Mouse (Mus musculus) left cerebral cortex, adult 8-10 months (tissue): ENCODE results near the gene Smco4. TPM values are rescaled to one million over a fixed set of nuclear protein-coding genes. Genes with fewer than 3 reads are reported as not detected.
A peak's percentile ranks its signal among the peaks of the same experiment; 100 is the strongest.
"Not testable (repeated sequence)": the region's sequence is repeated elsewhere in the genome, so short reads cannot be mapped to it uniquely, and the experiment has no call there.

Source experiments
- DNase-seq, 2 experiments: peaks; one replicate each; pipeline ENCODE4 v3.0.0; 2022; ENCODE audit warnings: low spot score in 2 of 2
- total RNA-seq, 4 experiments: library from RNA; stranded (reverse); gene quantifications; 2 replicates each; pipeline ENCODE4 v1.2.4; 2022

The Smco4 gene
- total RNA-seq: 1 to 10 TPM; 3.6 to 6.2 (median 5.1) TPM

DNA sequence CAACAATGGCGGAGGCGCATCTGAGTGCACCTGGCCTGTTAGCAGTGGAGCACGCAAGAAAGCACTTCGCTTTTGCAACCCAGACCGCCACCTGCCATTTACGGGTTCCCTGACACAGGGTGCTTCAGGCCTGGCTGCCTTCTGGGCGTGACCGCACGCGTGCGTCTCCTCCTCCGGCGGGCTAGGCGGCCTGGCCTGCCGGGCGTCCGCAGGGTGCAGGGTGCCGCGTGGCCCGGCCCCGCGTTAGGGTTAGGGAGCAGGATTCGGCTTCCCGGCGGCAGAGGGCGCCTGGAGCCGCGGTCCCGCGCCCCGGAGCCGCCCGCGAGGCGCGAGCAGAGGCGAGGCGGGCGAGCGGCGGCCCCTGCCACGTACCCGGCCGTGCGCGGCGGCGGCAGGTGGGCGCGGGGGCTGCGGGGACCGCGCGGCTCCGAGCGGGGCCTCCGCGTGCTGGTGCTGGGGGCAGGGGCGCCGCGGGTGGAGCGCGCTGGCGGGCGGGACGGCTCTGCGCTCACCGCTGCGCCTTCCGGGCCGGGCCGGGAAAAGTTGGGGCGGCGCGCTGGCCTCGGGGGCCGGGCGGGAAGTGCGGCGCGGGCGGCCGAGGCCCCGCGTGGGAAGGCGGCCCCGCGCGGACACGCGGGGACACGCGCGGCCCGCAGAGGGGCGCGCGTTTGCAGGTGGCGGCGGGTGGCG is at the start of gene Smco4:
TSS of gene Smco4 (plus strand) at position 198 of the 690 bp plus-strand sequence.
- DNase-seq: peak in 1 of 2 experiments; percentile 26

DNA sequence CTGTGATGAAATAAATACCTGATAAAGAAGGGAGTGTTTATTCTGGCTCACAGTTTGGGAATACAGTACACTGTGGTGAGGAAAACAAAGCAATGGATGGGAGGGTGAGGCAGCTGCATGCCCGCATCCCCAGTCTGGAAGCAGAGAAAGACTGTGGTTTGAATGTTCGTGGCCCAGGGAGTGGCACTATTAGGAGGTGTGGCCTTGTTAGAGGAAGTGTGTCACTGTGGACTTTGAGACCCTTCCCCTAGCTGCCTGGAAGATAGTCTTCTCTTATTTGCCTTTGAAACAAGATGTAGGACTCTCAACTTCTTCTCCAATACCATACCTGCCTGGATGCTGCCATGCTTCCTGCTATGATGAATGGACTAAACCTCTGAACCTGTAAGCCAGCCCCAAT is 45.8 kb upstream of the Smco4 start:
- DNase-seq: no peak

DNA sequence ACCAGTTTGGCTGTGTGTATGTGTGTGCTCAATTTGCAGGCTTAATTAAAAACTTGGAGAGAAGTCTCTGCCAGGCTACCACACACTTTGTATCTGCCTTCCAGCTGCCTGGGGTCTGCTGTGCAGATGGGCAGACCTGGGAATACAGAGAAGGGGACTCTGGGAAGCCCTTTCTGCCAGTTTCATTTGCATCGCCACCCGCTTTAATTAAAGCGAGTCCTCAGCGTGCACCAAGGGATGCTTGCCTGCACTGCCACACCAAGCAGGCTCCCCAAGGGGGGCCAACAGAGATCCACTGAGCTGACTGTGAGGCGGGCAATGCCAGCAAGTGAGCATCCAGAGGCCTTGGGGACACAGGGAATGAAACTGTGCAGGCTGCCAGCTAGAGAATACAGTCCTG is 42.3 kb upstream of the Smco4 start:
- no peak for DNase-seq

DNA sequence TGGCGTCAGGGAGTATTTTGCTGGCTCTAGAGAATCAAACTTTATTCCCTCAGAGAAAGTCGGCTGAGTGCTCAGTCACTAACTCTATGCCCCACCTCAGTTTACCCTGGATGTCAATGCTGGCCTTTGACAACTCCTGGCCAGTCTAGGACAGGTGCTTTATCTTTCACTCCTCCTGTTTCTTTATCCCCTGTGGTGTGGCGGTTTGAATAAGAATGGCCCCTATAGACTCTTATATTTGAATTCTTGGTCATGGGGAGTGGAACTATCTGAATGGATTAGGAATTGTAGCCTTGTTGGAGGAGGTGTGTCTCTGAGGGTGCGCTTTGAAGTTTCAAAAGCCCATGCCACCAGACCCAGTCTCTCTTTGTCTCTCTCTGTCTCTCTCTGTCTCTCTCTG is 21.0 kb upstream of the Smco4 start:
- DNase-seq: no peak

DNA sequence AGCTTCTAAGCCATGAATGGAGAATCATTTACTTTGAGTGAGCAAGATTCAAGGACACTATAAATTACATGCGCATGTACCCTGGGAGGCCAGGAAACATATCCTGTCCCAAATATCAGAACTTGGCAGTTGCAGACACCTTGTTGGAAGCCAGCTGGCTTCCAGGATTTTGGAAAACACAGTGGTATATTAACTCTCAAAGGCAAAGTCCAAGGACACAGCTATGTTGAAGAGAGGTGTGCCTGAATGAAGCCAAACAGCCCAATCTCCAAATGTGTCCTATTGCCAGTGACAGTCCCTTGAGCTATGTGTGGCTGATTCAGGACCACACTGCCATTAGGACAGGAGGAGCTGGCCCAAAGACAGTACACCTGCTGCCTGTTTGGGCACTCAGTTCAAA is 20.0 kb upstream of the Smco4 start:
- DNase-seq: no peak

DNA sequence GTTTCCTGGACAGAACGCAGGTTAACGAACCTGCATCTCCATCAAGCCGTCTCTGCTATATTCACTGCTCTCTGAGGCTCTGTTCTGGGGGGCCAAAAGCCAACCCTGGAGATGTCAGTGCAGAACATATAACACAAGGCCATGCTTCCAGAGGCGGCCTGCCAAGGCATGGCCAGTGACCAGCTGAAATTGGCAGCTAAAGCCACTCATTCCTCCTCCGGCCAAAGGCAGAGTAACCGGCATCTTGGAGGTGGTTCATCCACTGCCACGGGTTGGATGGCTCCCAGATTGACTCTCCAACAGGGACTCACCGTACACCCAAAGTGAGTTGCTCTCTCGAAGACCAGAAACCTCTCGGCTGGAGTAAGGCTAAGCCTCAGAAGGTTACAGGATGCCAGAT is 15.7 kb upstream of the Smco4 start:
- no peak for DNase-seq

DNA sequence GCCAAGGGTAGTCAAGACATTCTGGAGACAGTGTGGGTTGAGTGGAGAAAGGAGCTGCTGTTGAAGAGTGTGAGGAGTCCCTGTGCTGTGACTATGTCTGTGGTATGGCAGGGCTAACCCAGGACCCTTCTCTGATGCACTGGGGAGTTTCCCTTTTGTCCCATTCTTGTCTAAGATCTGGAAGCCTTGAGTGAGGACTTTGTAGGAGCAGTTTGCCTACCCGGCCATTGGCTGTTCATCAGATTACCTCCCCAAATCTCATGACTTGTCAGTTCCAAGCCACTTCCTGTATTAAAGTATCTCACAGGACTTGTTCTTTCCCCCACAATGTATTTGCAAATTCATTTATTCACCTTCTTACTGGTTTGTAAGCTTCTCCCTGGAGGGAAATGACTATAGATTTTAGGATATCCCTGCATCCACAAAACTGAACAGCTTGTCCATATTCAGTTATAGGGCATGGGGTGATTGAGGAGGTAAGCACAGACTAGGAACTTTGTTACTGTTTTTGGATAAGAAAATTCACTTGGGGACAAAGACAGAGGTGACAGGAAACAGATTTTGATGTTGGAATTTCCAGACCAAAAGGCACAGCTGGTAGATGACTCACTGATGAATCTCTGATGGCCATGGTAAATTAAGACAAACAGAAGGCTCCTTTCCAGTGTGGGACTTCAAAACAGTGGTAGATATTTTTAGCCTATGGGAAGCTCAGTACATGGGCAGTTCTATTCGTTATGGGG is 5.4 kb upstream of the Smco4 start:
- DNase-seq: no peak

DNA sequence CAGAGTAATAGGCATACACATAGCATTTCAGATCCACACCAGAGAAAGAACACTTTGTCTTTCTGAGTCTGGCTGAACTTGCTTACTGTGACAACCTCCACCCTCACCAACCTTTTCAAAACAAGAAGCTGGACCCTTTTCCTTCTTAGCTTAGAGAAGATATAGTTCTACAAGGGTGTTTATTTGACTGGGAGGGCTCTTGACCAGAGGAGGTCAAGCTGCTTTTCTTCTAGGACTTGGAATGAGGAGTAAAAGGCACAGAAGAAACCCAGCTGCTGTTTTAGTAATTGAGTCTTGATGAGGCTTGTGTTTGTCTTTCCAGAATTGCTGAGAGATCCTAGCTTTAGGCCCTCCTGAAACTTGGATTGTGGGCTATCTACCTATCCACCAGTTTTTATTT is 3.9 kb upstream of the Smco4 start:
- DNase-seq: no peak

DNA sequence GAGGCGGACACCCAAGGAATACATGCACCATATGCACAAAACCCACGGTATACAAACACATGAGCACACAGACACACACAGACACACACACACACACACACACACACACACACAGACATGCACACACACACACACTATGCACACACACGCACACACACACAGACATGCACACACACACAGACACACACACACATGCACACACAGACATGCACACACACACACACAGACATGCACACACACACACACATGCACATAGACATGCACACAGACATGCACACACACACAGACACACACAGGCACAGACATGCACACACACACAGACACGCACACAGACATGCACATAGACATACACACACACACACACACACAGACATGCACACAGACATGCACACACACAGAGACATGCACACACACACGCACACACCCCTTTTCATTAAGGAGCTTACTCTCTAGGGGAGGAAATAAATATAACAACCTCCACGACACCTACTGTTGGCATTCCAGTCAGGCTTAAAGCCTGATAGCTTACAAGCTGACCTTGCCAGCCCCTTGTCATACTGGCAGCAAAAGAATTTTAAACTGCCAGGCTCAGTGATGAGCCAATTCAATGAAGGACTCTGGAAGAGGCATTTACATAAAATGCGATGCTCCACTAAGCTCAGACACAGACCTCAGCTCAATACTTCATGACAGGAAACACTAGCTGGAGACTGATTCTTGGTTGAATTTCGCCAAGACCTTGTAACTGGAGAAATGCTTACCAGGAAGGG is 2.7 kb upstream of the Smco4 start:
- DNase-seq: no peak

DNA sequence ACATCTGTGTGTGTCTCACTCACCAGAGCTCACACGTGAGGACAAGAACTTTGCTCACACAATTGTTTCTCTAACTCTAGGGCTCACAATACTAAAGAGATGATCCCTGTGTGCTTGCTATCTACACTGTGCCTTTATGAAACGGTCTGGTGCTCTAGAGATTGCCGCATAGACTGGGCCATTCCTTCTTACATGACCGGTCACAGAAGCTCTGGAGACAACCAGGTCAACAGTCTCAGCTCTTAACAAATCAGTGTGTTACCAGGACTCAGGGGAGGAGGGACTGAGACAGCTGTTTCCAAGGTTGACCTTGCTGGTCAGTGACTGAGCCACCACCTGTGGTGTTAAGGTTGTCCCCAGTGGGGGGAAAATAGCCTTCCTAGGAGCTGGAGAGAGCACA is 1.5 kb upstream of the Smco4 start:
- no peak for DNase-seq

DNA sequence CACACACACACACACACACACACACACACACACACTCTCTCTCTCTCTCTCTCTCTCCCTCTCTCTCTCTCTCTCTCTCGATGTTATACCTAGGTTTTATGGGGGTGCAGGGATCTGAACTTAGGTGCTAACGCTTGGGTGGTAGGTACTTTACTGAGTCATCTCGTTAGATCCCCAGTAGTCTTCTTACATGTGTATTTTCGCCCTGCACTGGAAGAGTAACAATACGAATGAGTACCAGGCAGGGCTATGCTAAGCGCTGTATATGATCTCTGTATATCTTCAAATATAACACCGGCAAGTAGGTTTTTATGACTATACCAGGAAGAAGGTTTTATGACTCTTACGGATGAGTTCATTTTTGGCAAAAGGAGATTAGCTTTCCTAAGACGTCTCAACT is 831 bp upstream of the Smco4 start:
- DNase-seq: no peak

DNA sequence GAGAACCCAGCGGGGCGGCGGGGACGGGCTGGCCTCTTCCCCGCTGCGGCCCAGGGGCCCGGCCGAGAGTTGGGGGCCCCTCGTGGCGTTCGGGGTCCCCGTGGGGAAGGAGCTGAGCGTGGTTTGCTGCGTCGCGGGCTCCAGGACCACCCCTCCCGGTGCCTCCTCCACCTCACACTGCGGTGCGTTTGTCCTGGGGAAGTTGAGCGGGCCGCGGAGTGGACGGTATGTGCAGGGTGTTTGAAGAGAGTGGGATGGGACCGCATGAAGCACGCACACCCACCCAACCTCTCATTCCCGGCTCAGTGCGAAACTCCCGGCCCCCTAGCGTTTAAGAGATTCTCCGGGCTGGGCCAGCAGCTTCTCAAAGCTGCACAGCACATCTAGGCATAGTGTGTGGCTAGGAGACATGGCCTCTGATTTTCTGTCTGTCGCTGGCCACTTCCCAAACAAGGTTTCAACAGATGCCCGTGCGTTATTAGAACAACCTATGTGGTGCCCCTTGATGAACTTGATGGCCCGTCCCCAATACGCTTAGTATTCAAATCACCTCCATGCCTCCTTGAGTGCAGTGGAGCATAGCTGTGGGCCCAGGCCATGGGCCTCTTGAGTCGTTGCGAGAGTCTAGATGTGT is 810 bp downstream of the Smco4 start:
- peak; percentile 29 to 35 for DNase-seq

DNA sequence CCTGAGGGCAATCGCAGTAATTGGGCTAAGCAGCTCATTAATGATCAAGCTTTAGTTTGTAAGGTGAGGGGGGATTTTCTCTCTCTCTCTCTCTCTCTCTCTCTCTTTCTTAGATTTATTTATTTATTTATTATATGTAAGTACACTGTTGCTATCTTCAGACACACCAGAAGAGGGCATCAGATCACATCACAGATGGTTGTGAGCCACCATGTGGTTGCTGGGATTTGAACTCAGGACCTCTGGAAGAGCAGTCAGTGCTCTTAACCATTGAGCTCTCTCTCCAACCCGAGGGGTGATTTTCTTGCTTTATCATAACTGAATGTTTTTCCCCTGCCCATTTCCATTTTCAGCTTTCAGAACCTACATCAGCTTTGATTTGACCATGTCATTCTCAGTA is 2.0 kb downstream of the Smco4 start:
- not testable (repeated sequence) for DNase-seq

DNA sequence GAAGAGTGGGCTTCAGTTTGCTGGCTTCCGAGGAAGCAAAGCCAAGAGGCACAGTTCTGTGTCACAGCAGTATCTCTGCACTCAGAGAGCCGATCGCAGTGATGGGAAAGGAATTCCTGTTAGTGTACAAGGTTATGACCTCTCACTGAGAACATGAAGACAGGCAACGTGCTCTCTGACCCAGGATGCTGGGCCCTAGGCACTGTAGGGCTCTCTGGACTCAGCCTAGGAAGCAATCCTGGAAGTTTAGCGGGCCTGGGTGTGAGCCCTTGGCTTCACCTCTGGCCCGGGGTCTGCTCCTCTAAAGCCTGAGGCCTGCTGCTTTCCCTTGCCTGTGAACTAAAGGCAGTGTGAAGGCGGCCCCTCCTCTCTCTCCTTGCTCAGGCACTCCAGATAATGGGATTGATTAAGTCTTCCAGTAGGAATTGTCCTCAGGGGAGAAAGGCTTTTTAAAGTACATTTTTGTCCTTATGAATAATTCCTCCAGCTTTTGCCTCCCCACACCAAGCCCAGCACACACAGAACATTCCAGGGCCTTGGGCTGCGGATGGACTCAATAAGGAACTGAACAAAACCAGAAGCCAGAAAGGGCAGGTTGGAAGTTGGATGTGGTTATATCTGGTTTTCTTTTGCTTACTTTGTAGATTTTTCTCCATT is 2.8 kb downstream of the Smco4 start:
- no peak for DNase-seq

DNA sequence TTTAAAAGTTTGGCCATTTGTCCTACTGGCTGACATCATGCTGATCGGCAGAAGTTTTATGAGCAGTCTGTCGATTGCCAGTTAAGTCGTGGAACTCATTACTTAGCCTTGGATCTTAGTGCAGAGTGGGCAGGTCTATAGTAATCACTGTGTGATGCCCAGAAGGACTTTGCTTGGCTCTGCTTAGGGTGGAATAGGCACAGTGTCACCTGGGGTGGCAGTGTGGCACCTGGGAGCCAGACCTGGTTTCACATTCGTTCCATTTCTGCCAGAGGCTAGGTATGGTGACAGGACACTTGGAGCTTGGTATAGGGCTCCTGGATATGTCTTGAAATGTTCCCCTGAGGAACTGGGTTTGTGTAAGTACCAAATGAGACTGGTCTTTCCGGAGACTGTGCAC is 6.8 kb downstream of the Smco4 start:
- no peak for DNase-seq

DNA sequence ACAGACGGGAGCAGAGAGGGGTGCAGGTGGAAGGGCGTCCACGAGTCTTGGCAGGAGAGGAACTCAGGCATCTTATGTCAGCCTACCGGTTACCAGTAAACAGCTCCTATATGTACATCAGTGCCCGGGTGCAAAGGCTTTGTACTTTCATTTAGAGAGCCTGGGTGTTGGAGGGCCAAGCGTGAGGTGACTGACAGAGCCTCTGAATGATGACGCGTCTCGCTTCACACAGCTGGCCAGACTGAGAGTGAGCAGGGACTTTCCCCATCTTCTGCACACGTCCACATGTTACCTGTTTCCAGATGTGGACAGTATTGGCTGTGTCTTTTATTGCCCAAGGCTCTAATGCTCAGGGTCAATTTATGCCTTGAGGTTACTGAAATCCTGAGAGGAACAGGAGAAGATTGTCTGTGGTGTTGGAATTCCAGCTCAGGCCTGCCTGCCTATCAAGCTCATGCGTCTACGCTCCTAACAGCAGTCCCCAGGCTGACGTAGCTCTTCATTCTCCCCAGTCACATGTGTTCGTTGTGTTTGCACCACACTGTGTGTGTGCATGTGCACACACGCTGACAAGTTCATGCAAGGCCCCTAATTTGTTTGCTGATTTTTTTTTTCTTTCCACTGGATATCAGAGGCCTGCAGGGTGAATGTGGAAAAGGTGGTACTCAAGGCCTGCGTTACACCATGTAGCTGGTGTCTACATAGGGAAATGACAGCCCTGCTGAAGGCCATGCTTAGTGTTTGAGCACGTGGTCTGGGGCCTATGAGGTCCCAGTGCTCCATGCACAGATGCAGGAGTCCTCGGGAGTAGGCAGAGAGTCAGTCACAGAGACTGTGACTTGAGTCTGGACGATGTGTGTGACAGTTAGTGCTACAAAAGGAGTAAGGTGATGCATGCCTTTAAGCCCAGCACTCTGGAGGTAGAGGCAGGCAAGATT is 8.4 kb downstream of the Smco4 start:
- DNase-seq: no peak

DNA sequence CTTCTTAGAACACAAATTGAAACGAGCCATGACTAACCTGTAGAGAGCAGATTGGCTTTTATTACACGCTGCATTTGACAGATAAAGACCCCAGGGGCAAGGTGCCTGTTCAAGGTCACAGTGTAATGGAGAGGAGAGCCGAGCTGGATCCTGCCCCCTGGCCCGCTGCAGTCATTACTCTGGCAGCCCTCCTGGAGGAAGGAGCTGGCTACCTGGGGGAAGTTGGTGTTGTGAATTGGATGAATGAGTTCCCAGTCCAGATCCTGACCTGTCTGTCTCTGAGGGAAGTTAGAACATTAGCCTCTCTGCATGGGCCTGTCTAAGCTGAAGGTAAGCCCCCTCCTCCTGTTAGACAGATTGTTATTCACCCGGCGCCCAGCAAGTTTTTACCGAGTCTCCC is 9.2 kb downstream of the Smco4 start:
- DNase-seq: no peak

DNA sequence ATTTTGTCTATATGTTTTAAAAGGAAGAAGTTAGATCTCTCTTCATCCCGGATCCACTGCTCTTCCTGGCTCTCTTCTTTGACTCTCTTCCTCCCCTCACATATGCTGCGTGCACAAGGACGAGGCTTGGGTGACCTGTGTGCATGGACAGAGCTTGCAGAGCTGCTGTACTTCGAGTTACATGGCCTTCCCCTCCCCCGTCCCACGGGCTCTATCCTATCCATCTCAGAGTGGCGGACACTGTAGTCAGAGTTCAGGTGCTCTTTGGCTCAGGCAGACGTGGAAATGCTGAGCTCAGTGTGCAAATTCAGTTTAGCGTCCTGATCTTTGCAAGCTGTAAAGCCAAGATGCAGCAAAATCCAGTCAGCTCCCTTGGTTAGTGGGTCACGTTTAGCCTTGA is 10.1 kb downstream of the Smco4 start:
- no peak for DNase-seq

DNA sequence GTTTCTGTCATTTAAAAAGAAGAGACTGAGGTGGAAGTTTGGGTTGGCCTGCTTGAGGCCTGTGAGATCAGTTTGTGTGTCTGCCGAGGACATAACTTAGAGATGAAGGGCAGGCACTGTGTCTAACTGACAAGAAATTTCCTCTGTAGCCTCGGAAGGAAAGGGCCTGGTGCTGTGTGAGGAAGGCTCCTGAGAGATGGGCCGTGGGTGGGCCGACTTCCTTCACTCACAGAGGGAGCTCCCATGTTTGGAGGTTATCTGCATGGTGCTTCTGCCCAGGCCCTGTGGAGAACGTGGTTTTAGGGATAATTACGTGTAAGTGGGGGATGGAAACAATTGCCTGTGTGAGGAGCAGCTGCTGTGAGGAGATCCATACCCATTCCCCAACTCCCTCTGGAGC is 10.6 kb downstream of the Smco4 start:
- DNase-seq: no peak

DNA sequence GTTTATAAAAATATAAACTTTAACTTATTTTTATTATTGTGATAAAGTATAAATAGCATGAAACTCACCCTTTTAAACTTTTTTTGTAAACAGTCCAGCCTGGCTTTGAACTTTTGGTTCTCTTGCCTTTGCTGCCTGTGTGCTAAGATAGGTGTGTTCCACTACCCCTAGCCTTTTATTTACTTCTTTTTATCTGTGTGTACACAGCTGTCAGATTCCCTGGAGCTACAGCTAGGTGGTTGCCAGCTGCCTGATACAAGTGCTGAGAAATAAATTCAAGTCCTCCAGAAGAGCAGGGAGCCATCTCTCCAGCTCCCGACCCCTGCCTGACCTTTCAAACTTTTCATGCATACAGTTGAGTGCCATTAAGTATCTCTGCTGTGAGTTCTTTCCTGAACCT is 12.1 kb downstream of the Smco4 start:
- DNase-seq: no peak
